Mouse (Mus musculus) erythroblast, embryonic 14.5 days (primary cell): ENCODE data around the gene Arsk.

Experiments
- GATA1 ChIP-seq: IDR thresholded peaks from 2 replicates; pipeline ENCODE4 v1.6.1; 2012; ENCODE audit warnings: low read length, inconsistent platforms, mixed read lengths
- TAL1 ChIP-seq: IDR thresholded peaks from 3 replicates; pipeline ENCODE4 v1.6.1; 2012; ENCODE audit warnings: low read length, inconsistent platforms, mixed read lengths

GRCm38 (mm10) chr13:76063548-76063947, 34.9 kb downstream of the Arsk start:
- no peak for TF ChIP-seq GATA1
- no peak for TF ChIP-seq TAL1
